Mouse (Mus musculus) monocyte, adult 2 months (primary cell): ENCODE results near the gene Gm11437.

ENCODE experiments used
- DNase-seq, 2 experiments: peaks; one replicate each; pipeline ENCODE4 v3.0.0; 2022; ENCODE audit warnings: low spot score in 2 of 2, low read depth in 1 of 2

The Gm11437 gene

GRCm38 (mm10) chr11:84145201-84145798 lies 22.0 kb downstream of the Gm11437 start:
- DNase-seq: no peak

GRCm38 (mm10) chr11:84141752-84142151 lies 25.5 kb downstream of the Gm11437 start:
- peak in 1 of 2 experiments; percentile 17 for DNase-seq

- DNase-seq: no peak
Observed at GRCm38 (mm10) chr11:84136453-84136852, 30.8 kb downstream of the Gm11437 start.

- no peak for DNase-seq
Observed at GRCm38 (mm10) chr11:84134331-84134860, 32.9 kb downstream of the Gm11437 start.

GRCm38 (mm10) chr11:84129799-84130185 lies 37.5 kb downstream of the Gm11437 start:
- DNase-seq: no peak

GRCm38 (mm10) chr11:84128943-84129798 lies 38.1 kb downstream of the Gm11437 start, which contains the start of the genes Tada2a and Acaca:
Tada2a (minus strand) TSS chr11:84129600.
Acaca (plus strand) TSS chr11:84129672.
- DNase-seq: peak; percentile 23 to 50

- no peak for DNase-seq
Observed at GRCm38 (mm10) chr11:84127977-84128376, 39.3 kb downstream of the Gm11437 start.

GRCm38 (mm10) chr11:84121051-84121956 lies 46.0 kb downstream of the Gm11437 start:
- DNase-seq: no peak

- DNase-seq: no peak
Observed at GRCm38 (mm10) chr11:84117431-84117830, 49.8 kb downstream of the Gm11437 start.

GRCm38 (mm10) chr11:84116221-84116620 lies 51.1 kb downstream of the Gm11437 start:
- no peak for DNase-seq

- DNase-seq: no peak
Observed at GRCm38 (mm10) chr11:84115646-84116045, 51.6 kb downstream of the Gm11437 start.

GRCm38 (mm10) chr11:84113623-84114022 lies 53.7 kb downstream of the Gm11437 start:
- DNase-seq: no peak

- no peak for DNase-seq
Observed at GRCm38 (mm10) chr11:84107137-84107536, 60.1 kb downstream of the Gm11437 start.

GRCm38 (mm10) chr11:84104036-84104435 lies 63.2 kb downstream of the Gm11437 start:
- no peak for DNase-seq

- no peak for DNase-seq
Observed at GRCm38 (mm10) chr11:84101182-84101581, 66.1 kb downstream of the Gm11437 start.
